Mouse (Mus musculus) G1E (cell line): ENCODE data around the gene Lmo7. TPM values are rescaled to one million over a fixed set of nuclear protein-coding genes. Genes with fewer than 3 reads are reported as not detected.

Experiments
- ATAC-seq: 2 replicates; pipeline ENCODE4 v1.8.0; 2016; ENCODE audit warnings: mild to moderate bottlenecking; ENCODE audit not compliant: insufficient number of reproducible peaks, poor library complexity, low FRiP score, severe bottlenecking; ENCODE audit errors: extremely low read depth
- DNase-seq: peaks from one replicate; pipeline ENCODE4 v3.0.0; 2012; ENCODE audit warnings: low spot score
- H3K27me3 ChIP-seq: 2 replicates; pipeline ENCODE4 v1.6.1; 2012; ENCODE audit warnings: mild to moderate bottlenecking, low read length, inconsistent platforms; ENCODE audit not compliant: insufficient read depth
- H3K36me3 ChIP-seq: replicated peaks from 2 replicates; pipeline ENCODE3; 2012; ENCODE audit warnings: mild to moderate bottlenecking, inconsistent platforms
- H3K4me1 ChIP-seq: 2 replicates; pipeline ENCODE4 v1.6.1; 2012; ENCODE audit warnings: low read depth, low read length, inconsistent platforms, mixed read lengths; ENCODE audit not compliant: insufficient read depth
- H3K4me3 ChIP-seq: 2 replicates; pipeline ENCODE4 v1.5.1; 2012; ENCODE audit warnings: low read depth, mild to moderate bottlenecking, inconsistent platforms, low read length, moderate library complexity, mixed read lengths
- H3K9me3 ChIP-seq: replicated peaks from 2 replicates; pipeline ENCODE4 v1.6.1; 2012; ENCODE audit warnings: inconsistent platforms
- CTCF ChIP-seq: IDR thresholded peaks from 2 replicates; pipeline ENCODE4 v1.5.1; 2012; ENCODE audit warnings: low read depth, low read length, inconsistent platforms, mixed read lengths
- GATA1 ChIP-seq: IDR thresholded peaks from 2 replicates; pipeline ENCODE4 v1.6.1; 2012; ENCODE audit warnings: borderline replicate concordance, low read length, inconsistent platforms, mixed read lengths
- GATA2 ChIP-seq: IDR thresholded peaks from 2 replicates; pipeline ENCODE4 v1.6.1; 2012; ENCODE audit warnings: low read depth, low read length, inconsistent platforms, borderline replicate concordance
- POLR2AphosphoS5 ChIP-seq: IDR thresholded peaks from 2 replicates; pipeline ENCODE4 v1.6.1; 2012; ENCODE audit warnings: low read depth, low read length, inconsistent platforms; ENCODE audit not compliant: insufficient replicate concordance
- TAL1 ChIP-seq: conservative IDR thresholded peaks from 2 replicates; pipeline ENCODE4 v1.6.1; 2012; ENCODE audit warnings: low read depth, low read length, inconsistent platforms, mixed read lengths
- polyA plus RNA-seq: library from polyadenylated mRNA; stranded (reverse); fragments of >175 nt; gene quantifications from 2 replicates; pipeline ENCODE4 v1.2.3, GENCODE M21; 2012
- total RNA-seq, 2 experiments: library from RNA; stranded (forward) in 1 of 2; stranded (reverse) in 1 of 2; fragments of 200-1000 nt in 1 of 2; fragments of >200 nt in 1 of 2; fragmentation: Nextera tagmentation in 1 of 2; gene quantifications; 2 replicates each; pipeline ENCODE4 v1.2.3; 2014 to 2017

The Lmo7 gene
- total and polyA plus RNA-seq, 3 experiments, result 0.71 TPM; not detected in 2

DNA sequence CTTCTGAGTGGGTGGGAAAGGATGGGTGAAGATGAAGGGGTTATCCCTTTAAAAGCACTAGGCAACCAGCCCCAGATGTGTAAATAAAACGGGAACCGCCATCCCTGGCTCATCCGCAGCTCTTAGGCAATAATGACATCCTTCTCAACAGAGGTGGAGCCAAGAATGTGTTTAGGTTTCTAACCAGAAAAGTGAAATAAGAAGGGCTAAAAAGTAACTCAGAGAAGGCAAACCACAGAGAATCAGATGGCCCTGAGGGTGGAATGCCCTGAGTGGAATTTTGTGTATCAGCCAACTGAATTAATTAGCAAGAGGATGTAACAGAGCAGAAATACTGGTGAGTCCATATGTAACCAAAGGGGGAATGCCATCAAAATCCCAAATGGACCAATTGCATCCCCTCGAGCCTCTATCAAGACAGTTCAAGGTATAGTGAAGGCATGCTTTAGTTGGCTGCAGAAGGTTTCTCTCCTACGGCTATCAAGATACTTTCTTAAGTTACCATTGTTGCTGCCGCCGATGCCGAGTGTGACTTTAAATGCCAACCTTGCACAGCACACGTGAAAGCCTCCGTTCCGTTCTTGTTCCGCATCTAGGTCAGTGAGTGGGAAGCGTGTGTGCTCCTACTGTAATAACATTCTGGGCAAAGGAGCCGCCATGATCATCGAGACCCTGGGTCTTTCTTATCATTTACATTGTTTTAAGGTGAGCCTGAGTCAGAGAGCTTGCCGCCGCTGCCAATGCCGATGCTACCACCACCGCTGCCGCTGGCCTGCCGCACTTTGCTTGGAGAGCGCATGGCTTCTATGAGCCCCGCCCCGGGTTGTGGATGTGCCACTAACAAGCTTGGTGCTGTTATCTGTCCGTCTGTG, 201.1 kb downstream of the Lmo7 start:
- no peaks in the 10 kb centered on the region for H3K4me1 ChIP-seq
- H3K9me3 ChIP-seq, result peaks cover 46% of the 10 kb centered on the region
- DNase-seq (no peak), ATAC-seq (no peak)
- H3K36me3 ChIP-seq, result no peaks in the 10 kb centered on the region
- no peaks in the 10 kb centered on the region for H3K27me3 ChIP-seq
- no peak overlapping the region for H3K4me3 ChIP-seq
- TF ChIP-seq GATA1, result no peak
- no peak for TF ChIP-seq POLR2AphosphoS5
- TF ChIP-seq GATA2, result no peak
- no peak for TF ChIP-seq CTCF
- TF ChIP-seq TAL1, result no peak

DNA sequence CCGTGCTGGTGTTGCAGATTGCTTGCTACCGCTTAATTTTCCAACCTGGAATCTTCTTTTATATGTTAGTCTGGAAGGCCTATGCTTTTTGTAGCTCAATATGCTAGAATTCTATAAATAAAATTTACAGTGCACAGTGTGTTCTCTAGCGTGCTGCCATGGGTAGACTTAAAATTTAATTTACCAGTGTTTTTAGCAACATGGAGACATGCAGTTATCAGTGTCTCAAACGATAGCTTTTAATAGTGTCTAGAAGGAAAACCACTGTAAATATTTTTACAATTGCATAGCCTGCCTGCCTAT, 201.6 kb downstream of the Lmo7 start:
- Histone ChIP-seq H3K4me3 (no peak overlapping the region), H3K4me1 (no peaks in the 10 kb centered on the region), H3K9me3 (peaks cover 40% of the 10 kb centered on the region), H3K27me3 (no peaks in the 10 kb centered on the region), H3K36me3 (no peaks in the 10 kb centered on the region)
- ATAC-seq (no peak), DNase-seq (no peak)
- TF ChIP-seq POLR2AphosphoS5 (no peak), GATA1 (no peak), TAL1 (no peak), CTCF (no peak), GATA2 (no peak)

DNA sequence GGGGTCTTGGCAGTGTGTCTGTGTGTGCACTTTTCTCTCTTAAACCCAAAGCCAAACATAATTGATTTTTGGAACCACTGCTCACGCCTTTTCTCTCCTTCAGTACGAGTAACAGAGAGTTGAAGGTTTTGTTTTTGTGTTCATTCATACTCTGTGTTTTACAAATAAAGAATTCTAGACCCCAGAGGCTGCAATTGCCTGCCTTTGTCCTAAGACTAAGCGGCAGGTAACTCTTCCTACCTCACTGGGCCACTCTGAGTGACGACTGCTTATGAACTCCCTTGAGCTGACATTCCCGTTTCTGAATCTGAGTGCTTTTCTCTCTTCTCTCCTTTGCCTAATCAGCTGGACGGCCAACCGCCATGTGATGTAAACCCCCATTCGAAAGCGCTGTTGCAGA, 203.8 kb downstream of the Lmo7 start:
- no peak for DNase-seq
- Histone ChIP-seq H3K27me3 (no peaks in the 10 kb centered on the region), H3K4me3 (no peak overlapping the region), H3K4me1 (no peaks in the 10 kb centered on the region), H3K9me3 (peaks cover 45% of the 10 kb centered on the region), H3K36me3 (no peaks in the 10 kb centered on the region)
- TF ChIP-seq TAL1, result no peak
- no peak for TF ChIP-seq GATA2
- ATAC-seq, result no peak

DNA sequence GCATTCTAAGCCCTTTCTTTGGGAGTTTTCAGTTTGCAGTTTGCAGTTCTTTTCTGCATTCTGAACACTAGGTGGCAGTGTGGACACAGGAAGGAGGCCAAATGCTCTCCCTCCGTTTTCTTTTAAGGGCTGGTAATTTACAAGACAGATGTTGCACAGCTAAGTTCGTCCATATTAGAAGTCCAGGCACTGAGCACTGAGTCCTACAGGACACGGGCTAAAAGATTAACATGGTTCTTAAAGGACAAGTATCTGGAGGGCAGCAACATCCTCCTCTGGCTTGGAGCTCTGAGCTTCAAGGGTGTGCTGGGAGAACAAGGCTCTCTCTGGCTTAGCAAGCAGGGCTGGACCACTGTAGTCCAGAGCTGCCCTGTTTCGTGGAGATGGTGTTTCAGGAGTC, 213.2 kb downstream of the Lmo7 start:
- DNase-seq (no peak), ATAC-seq (no peak)
- no peak overlapping the region for H3K4me3 ChIP-seq
- no peaks in the 10 kb centered on the region for H3K4me1 ChIP-seq
- TF ChIP-seq TAL1 (no peak), GATA2 (no peak), POLR2AphosphoS5 (no peak), CTCF (no peak)
- H3K36me3 ChIP-seq, result no peaks in the 10 kb centered on the region
- H3K9me3 ChIP-seq, result peaks cover 47% of the 10 kb centered on the region
- no peaks in the 10 kb centered on the region for H3K27me3 ChIP-seq

DNA sequence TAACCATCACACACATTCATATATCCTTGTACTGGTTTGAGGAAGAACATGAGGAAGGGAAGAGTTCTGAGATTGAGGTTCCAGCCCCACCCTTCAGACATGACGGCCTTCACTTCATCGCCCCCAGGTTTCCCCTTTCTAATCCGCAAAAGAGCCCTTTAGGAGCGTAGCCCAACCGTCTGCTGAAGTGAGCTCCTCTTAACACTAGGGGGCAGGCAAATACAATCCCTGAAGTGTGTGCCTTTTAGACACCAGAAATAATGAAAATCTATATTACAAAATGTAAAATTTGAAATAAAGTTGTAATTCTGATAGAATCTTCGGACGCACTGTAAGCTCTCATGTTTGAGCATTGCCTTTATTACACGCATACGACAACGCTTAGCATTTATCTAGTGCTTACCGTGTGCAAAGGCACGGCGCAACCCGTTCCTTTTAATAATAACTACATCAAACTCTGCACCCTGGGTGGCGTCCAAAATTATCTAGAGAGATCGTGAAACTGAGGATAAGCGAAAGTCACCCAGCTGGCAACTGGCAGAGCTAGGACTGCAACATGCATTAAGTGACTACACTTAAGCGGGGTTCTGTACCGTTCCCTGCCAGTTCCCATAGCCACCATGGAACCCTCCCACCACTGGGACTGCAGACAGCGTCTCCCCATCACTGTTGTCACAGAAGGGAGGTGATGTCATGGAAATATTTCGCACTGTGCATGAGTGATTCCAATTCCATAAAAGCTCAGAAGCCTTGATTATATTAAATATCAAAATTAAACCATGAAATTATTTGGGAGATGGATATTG, 217.2 kb downstream of the Lmo7 start:
- H3K4me3 ChIP-seq, result no peak overlapping the region
- H3K36me3 ChIP-seq, result no peaks in the 10 kb centered on the region
- DNase-seq, result no peak
- H3K9me3 ChIP-seq, result peaks cover 43% of the 10 kb centered on the region
- no peaks in the 10 kb centered on the region for H3K27me3 ChIP-seq
- no peak for TF ChIP-seq GATA1
- TF ChIP-seq GATA2, result no peak
- no peak for TF ChIP-seq POLR2AphosphoS5
- no peak for TF ChIP-seq TAL1
- no peak for TF ChIP-seq CTCF
- ATAC-seq, result no peak
- H3K4me1 ChIP-seq, result no peaks in the 10 kb centered on the region

DNA sequence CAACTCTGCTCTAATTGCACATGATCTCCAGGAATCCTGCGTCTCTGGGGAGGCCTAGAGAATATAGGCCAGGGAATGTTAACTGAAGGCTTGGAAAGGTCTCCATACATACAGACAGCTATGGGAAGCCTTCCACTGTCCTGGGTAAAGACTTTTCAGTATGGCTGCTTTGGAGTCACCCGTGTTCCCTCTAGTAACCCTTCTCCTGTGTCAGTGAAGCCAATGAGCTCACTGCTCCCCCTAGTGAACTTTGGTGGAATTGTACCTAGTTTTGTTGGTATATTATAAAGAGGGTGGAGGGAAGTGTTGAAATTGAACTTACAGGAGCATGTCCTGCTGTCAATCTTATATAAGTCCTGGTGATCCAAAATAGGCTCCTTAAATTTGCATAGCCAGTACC, 219.4 kb downstream of the Lmo7 start:
- no peaks in the 10 kb centered on the region for H3K4me1 ChIP-seq
- no peak for ATAC-seq
- TF ChIP-seq POLR2AphosphoS5 (no peak), GATA1 (no peak), TAL1 (no peak), CTCF (no peak), GATA2 (no peak)
- H3K4me3 ChIP-seq, result no peak overlapping the region
- H3K36me3 ChIP-seq, result no peaks in the 10 kb centered on the region
- H3K27me3 ChIP-seq, result no peaks in the 10 kb centered on the region
- peaks cover 40% of the 10 kb centered on the region for H3K9me3 ChIP-seq
- no peak for DNase-seq
